Comparison of ENCODE assay signal across 9 mouse cellular contexts in the genomic region with DNA sequence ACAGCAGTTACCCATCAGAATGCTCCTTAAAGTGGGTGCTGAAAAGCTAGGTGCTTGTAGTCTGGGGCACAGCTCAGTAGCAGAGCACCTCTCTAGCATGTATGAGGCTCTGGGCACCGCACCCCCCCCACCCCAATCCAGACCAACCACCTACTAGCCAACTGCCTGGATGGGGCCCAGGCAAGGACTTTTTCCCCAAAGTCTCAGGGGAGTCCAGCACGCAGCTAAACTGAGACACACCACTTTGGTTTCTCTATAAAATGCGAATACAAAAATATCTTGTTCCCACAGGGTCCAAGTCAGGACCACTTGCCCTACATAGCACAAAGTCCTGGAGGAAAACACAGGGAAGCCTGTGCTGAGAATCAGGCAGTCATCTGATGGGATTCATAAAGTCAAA. TPM values are rescaled to one million over a fixed set of nuclear protein-coding genes. Genes with fewer than 3 reads are reported as not detected.
DNase-seq lines count a peak whose midpoint lies in the region; ATAC-seq lines count a peak whose summit lies in the region.
"Had no signal": no experiment of that assay in that cellular context is flagged by ENCODE, and none has a peak within 500 bp of the region (broad histone marks: within the 10 kb centered on the region; RNA-seq: fewer than 3 reads in every experiment).

No protein-coding gene starts in this region.

- peak overlapping the region; percentile 61 for H3K4me2 ChIP-seq in heart, embryonic 15.5 days
- H3K4me2 ChIP-seq in hindbrain, embryonic 16.5 days (ENCODE audit: low read length): peak overlapping the region; percentile 29
- H3K4me2 ChIP-seq in stomach, embryonic 15.5 days: no peak overlapping the region

- H3K4me3 ChIP-seq in heart, embryonic 15.5 days: no peak overlapping the region; the same call in 1 of the 2 replicates
- H3K4me3 ChIP-seq in megakaryocyte, embryonic 14.5 days (replicated peaks): peak overlapping the region; percentile 57
- H3K4me3 ChIP-seq in hindbrain, embryonic 16.5 days (ENCODE audit: low read length): no peak overlapping the region
- H3K4me3 ChIP-seq in stomach, embryonic 15.5 days (replicated peaks): no peak overlapping the region

- no peaks in the 10 kb centered on the region for H3K9me3 ChIP-seq in heart, embryonic 15.5 days (replicated peaks)
- H3K9me3 ChIP-seq in megakaryocyte, embryonic 14.5 days: no peaks in the 10 kb centered on the region
- H3K9me3 ChIP-seq in hindbrain, embryonic 16.5 days (ENCODE audit: control insufficient read depth, low read length): no peaks in the 10 kb centered on the region
- H3K9me3 ChIP-seq in stomach, embryonic 15.5 days: no peaks in the 10 kb centered on the region
- H3K9me3 ChIP-seq: G1E had no signal

- H3K4me1 ChIP-seq in heart, embryonic 15.5 days (replicated peaks): peaks cover 97% of the 10 kb centered on the region
- peaks cover 98% of the 10 kb centered on the region for H3K4me1 ChIP-seq in megakaryocyte, embryonic 14.5 days
- peaks cover 69% of the 10 kb centered on the region for H3K4me1 ChIP-seq in hindbrain, embryonic 16.5 days (ENCODE audit: control insufficient read depth, insufficient read depth, low read depth, low read length)
- peaks cover 76% of the 10 kb centered on the region for H3K4me1 ChIP-seq in stomach, embryonic 15.5 days

- 42% methylated on average over 3 of the region's 3 CpGs for WGBS in heart, embryonic 15.5 days
- 47% methylated on average over 3 of the region's 3 CpGs for WGBS in hindbrain, embryonic 16.5 days
- 79% methylated on average over 3 of the region's 3 CpGs for WGBS in stomach, embryonic 15.5 days

- peak overlapping the region; percentile 96 for H3K27ac ChIP-seq in heart, embryonic 15.5 days
- H3K27ac ChIP-seq in hindbrain, embryonic 16.5 days (ENCODE audit: low read depth, low read length): peak overlapping the region; percentile 66
- H3K27ac ChIP-seq in stomach, embryonic 15.5 days: peak overlapping the region; percentile 60; the same call in 1 of the 2 replicates

- peak overlapping the region; percentile 45; the same call in 1 of the 2 replicates for H3K9ac ChIP-seq in heart, embryonic 15.5 days
- peak overlapping the region; percentile 27; the same call in 1 of the 2 replicates for H3K9ac ChIP-seq in hindbrain, embryonic 16.5 days (ENCODE audit: low read depth, low read length)
- H3K9ac ChIP-seq in stomach, embryonic 15.5 days: no peak overlapping the region

- no peak for ATAC-seq in heart, embryonic 15.5 days (replicated peaks; ENCODE audit: insufficient number of reproducible peaks, insufficient read depth, low FRiP score, low read depth)
- no peak for ATAC-seq in megakaryocyte, adult 5-6 weeks (ENCODE audit: poor library complexity, severe bottlenecking)
- ATAC-seq in hindbrain, embryonic 16.5 days: no peak
- ATAC-seq in stomach, embryonic 15.5 days (ENCODE audit: insufficient read depth, low FRiP score, low read depth): no peak

- no peaks in the 10 kb centered on the region for H3K27me3 ChIP-seq in heart, embryonic 15.5 days
- no peaks in the 10 kb centered on the region for H3K27me3 ChIP-seq in megakaryocyte, embryonic 14.5 days (replicated peaks)
- H3K27me3 ChIP-seq in hindbrain, embryonic 16.5 days (replicated peaks; ENCODE audit: control insufficient read depth, insufficient read depth, low read length): no peaks in the 10 kb centered on the region
- H3K27me3 ChIP-seq in stomach, embryonic 15.5 days (replicated peaks): no peaks in the 10 kb centered on the region

- H3K36me3 ChIP-seq in heart, embryonic 15.5 days: peaks cover 6% of the 10 kb centered on the region
- peaks cover 83% of the 10 kb centered on the region for H3K36me3 ChIP-seq in megakaryocyte, embryonic 14.5 days (replicated peaks; ENCODE audit: low read length)
- peaks cover 3% of the 10 kb centered on the region; the same call in 1 of the 2 replicates for H3K36me3 ChIP-seq in hindbrain, embryonic 16.5 days (ENCODE audit: control insufficient read depth, insufficient read depth, low read length)
- H3K36me3 ChIP-seq in stomach, embryonic 15.5 days: peaks cover 4% of the 10 kb centered on the region; the same call in 1 of the 2 replicates

- DNase-seq in heart, adult 9 months (ENCODE audit: low spot score in 2 of 2): no peak
- no peak for DNase-seq in testis, postnatal 10 days (ENCODE audit: low spot score)
- DNase-seq: thymus, postnatal 4 days had no signal

RNA-seq across cellular contexts. Expression of a gene that starts 17.9 kb away (rescaled TPM):
- 49.9 and 56.0 TPM in 2 replicates for polyA plus RNA-seq in heart, embryonic 15.5 days (2015; fragmentation: Nextera tagmentation; extraction: Ambion mirVana)
- polyA plus RNA-seq in megakaryocyte, embryonic 14.5 days (2012; ENCODE audit: insufficient read depth, low replicate concordance): 437 and 1,468 TPM in 2 replicates
- total RNA-seq in megakaryocyte, adult 5-6 weeks (2015): 28.9 and 29.2 TPM in 2 replicates
- total RNA-seq in megakaryocyte, adult 5-6 weeks (2017): 29.1 and 29.9 TPM in 2 replicates
- polyA plus RNA-seq in hindbrain, embryonic 16.5 days (2015; fragmentation: Nextera tagmentation; extraction: Ambion mirVana): 70.9 and 81.1 TPM in 2 replicates
- 36.2 and 37.1 TPM in 2 replicates for polyA plus RNA-seq in stomach, embryonic 15.5 days (2015; fragmentation: Nextera tagmentation; extraction: Ambion mirVana)

RNA-seq across cellular contexts. Expression of a gene that starts 40.8 kb away (rescaled TPM):
- 6.6 and 9.7 TPM in 2 replicates for polyA plus RNA-seq in heart, embryonic 15.5 days (2015; fragmentation: Nextera tagmentation; extraction: Ambion mirVana)
- polyA plus RNA-seq in megakaryocyte, embryonic 14.5 days (2012; ENCODE audit: insufficient read depth, low replicate concordance): 5.4 and 11.0 TPM in 2 replicates
- 6.0 and 6.6 TPM in 2 replicates for total RNA-seq in megakaryocyte, adult 5-6 weeks (2015)
- total RNA-seq in megakaryocyte, adult 5-6 weeks (2017): 12.1 and 13.0 TPM in 2 replicates
- 34.3 and 35.3 TPM in 2 replicates for polyA plus RNA-seq in hindbrain, embryonic 16.5 days (2015; fragmentation: Nextera tagmentation; extraction: Ambion mirVana)
- 24.0 and 27.0 TPM in 2 replicates for polyA plus RNA-seq in stomach, embryonic 15.5 days (2015; fragmentation: Nextera tagmentation; extraction: Ambion mirVana)
